Mouse (Mus musculus) inflammation-experienced regulatory T-cells, adult 6 months (primary cell): ENCODE results near the gene Hspb1. TPM values are rescaled to one million over a fixed set of nuclear protein-coding genes. Genes with fewer than 3 reads are reported as not detected.

ENCODE experiments used
- ATAC-seq: one replicate; pipeline ENCODE4 v1.8.0; 2017
- polyA plus RNA-seq, 3 experiments: library from polyadenylated mRNA; unstranded; fragments of 100-300 nt; shearing (Covaris generic); gene quantifications; one replicate each; pipeline ENCODE4 v1.2.1; 2017

The Hspb1 gene
- under 1 TPM in 1 of 3 experiments, not detected in 2; 0.82 TPM for polyA plus RNA-seq

GRCm38 (mm10) chr5:135887675-135888102 lies at the start of gene Hspb1:
TSS of gene Hspb1 (plus strand) at chr5:135887919.
- peak; percentile 32 for ATAC-seq

GRCm38 (mm10) chr5:135841651-135842050 lies 46.1 kb upstream of the Hspb1 start:
- ATAC-seq, result no peak

GRCm38 (mm10) chr5:135843418-135843817 lies 44.3 kb upstream of the Hspb1 start:
- no peak for ATAC-seq

- no peak for ATAC-seq
Measured at GRCm38 (mm10) chr5:135845676-135846320, 41.9 kb upstream of the Hspb1 start.

GRCm38 (mm10) chr5:135847460-135847859 lies 40.3 kb upstream of the Hspb1 start:
- no peak for ATAC-seq

GRCm38 (mm10) chr5:135847881-135848280 lies 39.8 kb upstream of the Hspb1 start:
- ATAC-seq, result no peak

GRCm38 (mm10) chr5:135851024-135851423 lies 36.7 kb upstream of the Hspb1 start:
- no peak for ATAC-seq

- ATAC-seq, result no peak
Measured at GRCm38 (mm10) chr5:135851481-135851880, 36.2 kb upstream of the Hspb1 start.

GRCm38 (mm10) chr5:135852421-135852820 lies 35.3 kb upstream of the Hspb1 start:
- no peak for ATAC-seq

GRCm38 (mm10) chr5:135853731-135854130 lies 34.0 kb upstream of the Hspb1 start:
- no peak for ATAC-seq

- ATAC-seq, result no peak
Measured at GRCm38 (mm10) chr5:135855156-135855555, 32.6 kb upstream of the Hspb1 start.

GRCm38 (mm10) chr5:135866662-135867061 lies 21.1 kb upstream of the Hspb1 start:
- no peak for ATAC-seq

- ATAC-seq, result no peak
Measured at GRCm38 (mm10) chr5:135867637-135868593, 19.8 kb upstream of the Hspb1 start.

GRCm38 (mm10) chr5:135868653-135869052 lies 19.1 kb upstream of the Hspb1 start:
- ATAC-seq, result no peak

- ATAC-seq, result no peak
Measured at GRCm38 (mm10) chr5:135869661-135870423, 17.9 kb upstream of the Hspb1 start.

- ATAC-seq, result no peak
Measured at GRCm38 (mm10) chr5:135870505-135870904, 17.2 kb upstream of the Hspb1 start.

GRCm38 (mm10) chr5:135872996-135873395 lies 14.7 kb upstream of the Hspb1 start:
- no peak for ATAC-seq

- ATAC-seq, result peak; percentile 54
Measured at GRCm38 (mm10) chr5:135873753-135874152, 14.0 kb upstream of the Hspb1 start.

GRCm38 (mm10) chr5:135877180-135877579 lies 10.5 kb upstream of the Hspb1 start:
- peak; percentile 54 for ATAC-seq

GRCm38 (mm10) chr5:135877831-135878231 lies 9.9 kb upstream of the Hspb1 start:
- peak; percentile 43 for ATAC-seq

- ATAC-seq, result no peak
Measured at GRCm38 (mm10) chr5:135879449-135880158, 8.1 kb upstream of the Hspb1 start.

GRCm38 (mm10) chr5:135884641-135885040 lies 3.1 kb upstream of the Hspb1 start:
- no peak for ATAC-seq
